25 mouse cellular contexts compared by ENCODE assay signal in genomic region chr3:135269391-135269990, GRCm38 (mm10). TPM values are rescaled to one million over a fixed set of nuclear protein-coding genes. Genes with fewer than 3 reads are reported as not detected.
A peak's percentile ranks its signal among the peaks of the same experiment; 100 is the strongest.
DNase-seq lines count a peak whose midpoint lies in the region; ATAC-seq lines count a peak whose summit lies in the region.
"Had no signal": no experiment of that assay in that cellular context is flagged by ENCODE, and none has a peak within 500 bp of the region (broad histone marks: within the 10 kb centered on the region; RNA-seq: fewer than 3 reads in every experiment).

No protein-coding gene starts in this region.

- no peaks in the 10 kb centered on the region for H3K9me3 ChIP-seq in forebrain, embryonic 11.5 days (ENCODE audit: control insufficient read depth, low read length)
- no peaks in the 10 kb centered on the region for H3K9me3 ChIP-seq in forebrain, embryonic 12.5 days
- H3K9me3 ChIP-seq in liver, embryonic 16.5 days (replicated peaks; ENCODE audit: control insufficient read depth, low read length), result no peaks in the 10 kb centered on the region
- H3K9me3 ChIP-seq: forebrain, embryonic 15.5 days; heart, embryonic 15.5 days; limb, embryonic 12.5 days; lung, embryonic 15.5 days; stomach, embryonic 15.5 days had no signal

- no peaks in the 10 kb centered on the region for H3K27me3 ChIP-seq in forebrain, embryonic 11.5 days (ENCODE audit: control insufficient read depth, insufficient read depth, low read length)
- no peaks in the 10 kb centered on the region for H3K27me3 ChIP-seq in forebrain, embryonic 12.5 days
- H3K27me3 ChIP-seq in liver, embryonic 16.5 days (ENCODE audit: control insufficient read depth, insufficient read depth, low read depth, low read length), result no peaks in the 10 kb centered on the region
- H3K27me3 ChIP-seq: forebrain, embryonic 15.5 days; heart, embryonic 15.5 days; limb, embryonic 12.5 days; lung, embryonic 15.5 days; stomach, embryonic 15.5 days had no signal

- intact Hi-C loops in left cerebral cortex, postnatal 10 days (cut with DNase I), result no loop called here

- H3K4me1 ChIP-seq in forebrain, embryonic 11.5 days (replicated peaks; ENCODE audit: control insufficient read depth, insufficient read depth, low read length), result no peaks in the 10 kb centered on the region
- H3K4me1 ChIP-seq in forebrain, embryonic 12.5 days, result no peaks in the 10 kb centered on the region
- no peaks in the 10 kb centered on the region for H3K4me1 ChIP-seq in liver, embryonic 16.5 days (ENCODE audit: control insufficient read depth, low read depth, low read length)
- H3K4me1 ChIP-seq: forebrain, embryonic 15.5 days; heart, embryonic 15.5 days; limb, embryonic 12.5 days; lung, embryonic 15.5 days; stomach, embryonic 15.5 days had no signal

- 0 out of 2 replicates have a peak, but pooled peaks have one; percentile 31 for ATAC-seq in forebrain, embryonic 11.5 days (replicated peaks; ENCODE audit: low FRiP score)
- no peak for ATAC-seq in forebrain, embryonic 12.5 days (ENCODE audit: low FRiP score)
- peak; percentile 76 for ATAC-seq in liver, embryonic 16.5 days (ENCODE audit: low read depth)
- ATAC-seq: activated CD4-positive, CD25-positive, alpha-beta regulatory T cell, adult 4 months; CD4-positive, CD25-positive, alpha-beta regulatory T cell, adult 4 months; forebrain, embryonic 15.5 days; hindbrain, embryonic 16.5 days; intestine, embryonic 16.5 days had no signal

- H3K27ac ChIP-seq in forebrain, embryonic 11.5 days (ENCODE audit: low read depth, low read length), result no peak overlapping the region
- no peak overlapping the region for H3K27ac ChIP-seq in forebrain, embryonic 12.5 days
- peak overlapping the region; percentile 50 for H3K27ac ChIP-seq in liver, embryonic 16.5 days (ENCODE audit: low read length)
- H3K27ac ChIP-seq: forebrain, embryonic 15.5 days; heart, embryonic 15.5 days; limb, embryonic 12.5 days; lung, embryonic 15.5 days; stomach, embryonic 15.5 days had no signal

- 91% methylated on average over 10 of the region's 10 CpGs for WGBS in forebrain, embryonic 11.5 days
- WGBS in forebrain, embryonic 12.5 days, result 94% methylated on average over 10 of the region's 10 CpGs
- 83% methylated on average over 10 of the region's 10 CpGs for WGBS in liver, embryonic 16.5 days (ENCODE audit: insufficient replicate concordance)

- H3K9ac ChIP-seq in forebrain, embryonic 11.5 days (ENCODE audit: low read length), result no peak overlapping the region
- H3K9ac ChIP-seq in forebrain, embryonic 12.5 days, result no peak overlapping the region
- no peak overlapping the region for H3K9ac ChIP-seq in liver, embryonic 16.5 days (ENCODE audit: low read depth, low read length)
- H3K9ac ChIP-seq: forebrain, embryonic 15.5 days; heart, embryonic 15.5 days; limb, embryonic 12.5 days; lung, embryonic 15.5 days; stomach, embryonic 15.5 days had no signal

- no peak overlapping the region for H3K4me2 ChIP-seq in forebrain, embryonic 11.5 days (ENCODE audit: low read depth, low read length, severe bottlenecking)
- no peak overlapping the region for H3K4me2 ChIP-seq in forebrain, embryonic 12.5 days
- no peak overlapping the region for H3K4me2 ChIP-seq in liver, embryonic 16.5 days (ENCODE audit: low read depth, low read length)
- H3K4me2 ChIP-seq: forebrain, embryonic 15.5 days; heart, embryonic 15.5 days; limb, embryonic 12.5 days; lung, embryonic 15.5 days; stomach, embryonic 15.5 days had no signal

- no peak for DNase-seq in forebrain, embryonic 11.5 days (ENCODE audit: low spot score)
- DNase-seq in kidney, adult 9 months, result peak; percentile 92
- DNase-seq in kidney, postnatal 25 days, result peak; percentile 74 to 90
- no peak for DNase-seq in gastrocnemius, postnatal 10 days
- DNase-seq in left cerebral cortex, postnatal 10 days (ENCODE audit: extremely low spot score in 1 of 2, low spot score in 2 of 2), result no peak
- no peak for DNase-seq in adipocyte (ENCODE audit: low spot score)
- DNase-seq: adrenal gland, postnatal 25 days; cerebellum, adult 11 months; heart, postnatal 4 days; lung, postnatal 4 days; right cerebral cortex, postnatal 14 days had no signal

- H3K36me3 ChIP-seq in forebrain, embryonic 11.5 days (ENCODE audit: control insufficient read depth, insufficient read depth, low read length), result peaks cover 10% of the 10 kb centered on the region; the same call in 1 of the 2 replicates
- peaks cover 80% of the 10 kb centered on the region for H3K36me3 ChIP-seq in forebrain, embryonic 12.5 days (replicated peaks)
- H3K36me3 ChIP-seq in liver, embryonic 16.5 days (ENCODE audit: control insufficient read depth, insufficient read depth), result peaks cover 65% of the 10 kb centered on the region

- no peak overlapping the region for H3K4me3 ChIP-seq in forebrain, embryonic 11.5 days (ENCODE audit: low read depth, low read length)
- H3K4me3 ChIP-seq in forebrain, embryonic 12.5 days (replicated peaks), result no peak overlapping the region
- no peak overlapping the region for H3K4me3 ChIP-seq in liver, embryonic 16.5 days (ENCODE audit: low read depth, low read length)
- H3K4me3 ChIP-seq: erythroblast, embryonic 14.5 days; forebrain, embryonic 15.5 days; heart, embryonic 15.5 days; limb, embryonic 12.5 days; lung, embryonic 15.5 days; stomach, embryonic 15.5 days had no signal

RNA-seq across cellular contexts. Expression of gene Bdh2, which starts 11.5 kb away (rescaled TPM):
- polyA plus RNA-seq in forebrain, embryonic 11.5 days (2014; fragmentation: Nextera tagmentation; extraction: Ambion mirVana), result 5.0 and 5.4 TPM in 2 replicates
- polyA plus RNA-seq in forebrain, embryonic 12.5 days (2016; fragmentation: Nextera tagmentation; extraction: Ambion mirVana), result 4.7 and 5.3 TPM in 2 replicates
- polyA plus RNA-seq in liver, embryonic 16.5 days (2015; fragmentation: Nextera tagmentation; extraction: Ambion mirVana), result 0.78 and 1.0 TPM in 2 replicates
- total RNA-seq in gastrocnemius, postnatal 10 days (2021), result 1 to 10 TPM; 4.4 to 5.6 TPM
- total RNA-seq in left cerebral cortex, postnatal 10 days (2021), result 1 to 10 TPM; 1.7 to 1.9 TPM
- total RNA-seq: granulocyte monocyte progenitor cell, adult 5-6 weeks; neutrophil, adult 5-6 weeks had no signal
- polyA plus RNA-seq: activated CD4-positive, CD25-positive, alpha-beta regulatory T cell, adult 4 months; CD4-positive, CD25-positive, alpha-beta regulatory T cell, adult 4 months; erythroblast, embryonic 14.5 days had no signal

RNA-seq across cellular contexts. Expression of gene Slc9b2, which starts 38.0 kb away (rescaled TPM):
- polyA plus RNA-seq in forebrain, embryonic 11.5 days (2014; fragmentation: Nextera tagmentation; extraction: Ambion mirVana), result 6.6 and 8.1 TPM in 2 replicates
- polyA plus RNA-seq in forebrain, embryonic 12.5 days (2016; fragmentation: Nextera tagmentation; extraction: Ambion mirVana), result 2.1 and 4.3 TPM in 2 replicates
- polyA plus RNA-seq in liver, embryonic 16.5 days (2015; fragmentation: Nextera tagmentation; extraction: Ambion mirVana), result 0.12 and 0.26 TPM in 2 replicates
- 1 to 10 TPM in 1 of 2 experiments, under 1 TPM in 1; 0.23 to 7.5 TPM for total RNA-seq in gastrocnemius, postnatal 10 days (2021)
- 1 to 10 TPM; 4.4 to 4.6 TPM for total RNA-seq in left cerebral cortex, postnatal 10 days (2021)
- polyA plus RNA-seq: erythroblast, embryonic 14.5 days had no signal

RNA-seq across cellular contexts. Expression of gene Cenpe, which starts 57.2 kb away (rescaled TPM):
- 51.3 and 57.3 TPM in 2 replicates for polyA plus RNA-seq in forebrain, embryonic 11.5 days (2014; fragmentation: Nextera tagmentation; extraction: Ambion mirVana)
- polyA plus RNA-seq in forebrain, embryonic 12.5 days (2016; fragmentation: Nextera tagmentation; extraction: Ambion mirVana), result 43.0 and 45.3 TPM in 2 replicates
- polyA plus RNA-seq in liver, embryonic 16.5 days (2015; fragmentation: Nextera tagmentation; extraction: Ambion mirVana), result 16.7 and 18.6 TPM in 2 replicates
- 1 to 10 TPM; 3.6 to 5.0 TPM for total RNA-seq in gastrocnemius, postnatal 10 days (2021)
- total RNA-seq in left cerebral cortex, postnatal 10 days (2021), result 1 to 10 TPM; 2.6 to 2.9 TPM

Comparison
In these comparisons a context has a peak if more than half of its experiments do, and no peak if none do; other contexts are left out.
1. DNase-seq: peak in kidney, adult 9 months (single experiment) and kidney, postnatal 25 days (2 of 2); none in forebrain, embryonic 11.5 days (single experiment), gastrocnemius, postnatal 10 days (single experiment), left cerebral cortex, postnatal 10 days (0 of 2) and adipocyte (single experiment).